Mouse (Mus musculus) midbrain, embryonic 10.5 days (tissue): ENCODE measurements around the gene Cnih3. TPM values are rescaled to one million over a fixed set of nuclear protein-coding genes. Genes with fewer than 3 reads are reported as not detected.

Experiments used
- DNase-seq: peaks from one replicate; pipeline ENCODE4 v3.0.0-alpha.2; 2017; ENCODE audit warnings: low spot score
- H3K27ac ChIP-seq: fragments of 300-500 bp; sonication (generic); replicated peaks from 2 replicates; pipeline ENCODE4 v1.5.1; 2016; ENCODE audit warnings: mild to moderate bottlenecking
- H3K27me3 ChIP-seq: fragments of 300-500 bp; sonication (generic); 2 replicates; pipeline ENCODE4 v1.6.1; 2016; ENCODE audit warnings: low read depth, mild to moderate bottlenecking; ENCODE audit not compliant: poor library complexity, severe bottlenecking
- H3K36me3 ChIP-seq: fragments of 300-500 bp; sonication (generic); 2 replicates; pipeline ENCODE4 v1.6.1; 2016; ENCODE audit warnings: mild to moderate bottlenecking, moderate library complexity
- H3K4me1 ChIP-seq: fragments of 300-500 bp; sonication (generic); 2 replicates; pipeline ENCODE4 v1.6.1; 2016
- H3K4me3 ChIP-seq: fragments of 300-500 bp; sonication (generic); 2 replicates; pipeline ENCODE4 v1.5.1; 2016; ENCODE audit warnings: mild to moderate bottlenecking, moderate library complexity
- H3K9me3 ChIP-seq: fragments of 300-500 bp; sonication (generic); replicated peaks from 2 replicates; pipeline ENCODE4 v1.6.1; 2016; ENCODE audit warnings: mild to moderate bottlenecking
- WGBS: fragments of 180-500 bp; shearing (Covaris S2); methylation state at CpG from one replicate; pipeline ENCODE4 v1.1.7; 2016; 5-methylcytosine and 5-hydroxymethylcytosine counted together
- polyA plus RNA-seq: library from polyadenylated mRNA; unstranded; fragments of >200 nt; fragmentation: Nextera tagmentation; extraction: Ambion mirVana; gene quantifications from 2 replicates; pipeline ENCODE4 v1.2.1, GENCODE M21; 2016

The Cnih3 gene
- polyA plus RNA-seq, 1 experiment from 2014 or later = 0.60 TPM

- Histone ChIP-seq H3K4me1 (no peaks in the 10 kb centered on the region), H3K27me3 (no peaks in the 10 kb centered on the region), H3K36me3 (no peaks in the 10 kb centered on the region), H3K27ac (no peak overlapping the region), H3K4me3 (no peak overlapping the region), H3K9me3 (no peaks in the 10 kb centered on the region)
- 93% methylated on average over 6 of the region's 6 CpGs for WGBS
- DNase-seq = no peak
These were observed 94.2 kb downstream of the Cnih3 start for GRCm38 (mm10) chr1:181446591-181447114.

GRCm38 (mm10) chr1:181447576-181447975, 95.1 kb downstream of the Cnih3 start:
- Histone ChIP-seq H3K9me3 (no peaks in the 10 kb centered on the region), H3K4me1 (no peaks in the 10 kb centered on the region), H3K27ac (no peak overlapping the region), H3K27me3 (no peaks in the 10 kb centered on the region), H3K4me3 (no peak overlapping the region), H3K36me3 (no peaks in the 10 kb centered on the region)
- DNase-seq = no peak
- WGBS = 83% methylated on average over 4 of the region's 4 CpGs

DNA sequence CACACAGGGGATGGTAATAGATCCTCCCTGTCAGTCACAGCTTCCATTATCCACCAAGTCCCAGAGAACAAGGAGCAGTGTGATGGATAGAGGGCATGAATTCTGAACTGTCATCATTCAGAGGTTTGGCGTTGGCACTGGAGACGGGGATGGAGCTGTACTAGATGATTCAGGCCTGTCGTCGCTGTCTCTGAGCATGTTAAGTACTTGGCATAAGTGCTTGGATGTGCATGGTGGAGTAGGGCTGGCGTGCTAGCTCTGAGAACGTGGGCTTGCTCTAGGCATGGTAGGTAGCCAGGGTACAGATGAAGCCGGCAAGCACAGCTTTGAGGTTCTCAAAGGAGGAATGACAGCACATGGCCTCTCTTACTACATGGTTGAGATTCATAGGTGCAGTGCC, 95.6 kb downstream of the Cnih3 start:
- no peaks in the 10 kb centered on the region for H3K36me3 ChIP-seq
- DNase-seq = no peak
- no peaks in the 10 kb centered on the region for H3K4me1 ChIP-seq
- no peaks in the 10 kb centered on the region for H3K9me3 ChIP-seq
- H3K27me3 ChIP-seq = no peaks in the 10 kb centered on the region
- no peak overlapping the region for H3K4me3 ChIP-seq
- 94% methylated on average over 7 of the region's 7 CpGs for WGBS
- H3K27ac ChIP-seq = no peak overlapping the region

- DNase-seq = no peak
- H3K4me3 ChIP-seq = no peak overlapping the region
- WGBS = 92% methylated on average over 6 of the region's 6 CpGs
- no peaks in the 10 kb centered on the region for H3K27me3 ChIP-seq
- H3K9me3 ChIP-seq = no peaks in the 10 kb centered on the region
- no peak overlapping the region for H3K27ac ChIP-seq
- no peaks in the 10 kb centered on the region for H3K36me3 ChIP-seq
- H3K4me1 ChIP-seq = no peaks in the 10 kb centered on the region
These were observed 100.7 kb downstream of the Cnih3 start for GRCm38 (mm10) chr1:181453106-181453505.

DNA sequence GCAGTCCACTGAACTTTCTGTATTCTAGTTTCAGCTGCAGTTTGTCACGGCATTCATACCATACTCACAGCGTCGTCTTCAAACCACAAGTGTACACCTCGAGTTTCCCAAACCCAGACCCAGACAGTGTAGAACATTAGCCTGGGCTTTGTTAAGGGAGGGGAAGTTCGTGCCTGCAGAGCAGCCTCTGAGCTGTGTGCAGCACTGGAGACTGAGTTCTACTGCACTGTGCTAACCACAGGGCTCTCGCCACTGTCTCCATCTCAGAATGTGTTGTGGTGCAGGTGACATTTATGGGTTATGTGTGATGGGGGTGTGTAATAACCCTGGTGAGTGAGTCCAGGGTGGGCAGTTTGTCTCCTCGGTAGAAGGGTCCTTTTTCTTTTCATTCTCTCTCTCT, 104.5 kb downstream of the Cnih3 start:
- Histone ChIP-seq H3K9me3 (no peaks in the 10 kb centered on the region), H3K27ac (no peak overlapping the region), H3K4me1 (no peaks in the 10 kb centered on the region), H3K36me3 (no peaks in the 10 kb centered on the region), H3K27me3 (no peaks in the 10 kb centered on the region), H3K4me3 (no peak overlapping the region)
- 90% methylated on average over 7 of the region's 7 CpGs for WGBS
- DNase-seq = no peak

- WGBS = 90% methylated on average over 7 of the region's 7 CpGs
These were observed 107.1 kb downstream of the Cnih3 start for GRCm38 (mm10) chr1:181459431-181460105.

DNA sequence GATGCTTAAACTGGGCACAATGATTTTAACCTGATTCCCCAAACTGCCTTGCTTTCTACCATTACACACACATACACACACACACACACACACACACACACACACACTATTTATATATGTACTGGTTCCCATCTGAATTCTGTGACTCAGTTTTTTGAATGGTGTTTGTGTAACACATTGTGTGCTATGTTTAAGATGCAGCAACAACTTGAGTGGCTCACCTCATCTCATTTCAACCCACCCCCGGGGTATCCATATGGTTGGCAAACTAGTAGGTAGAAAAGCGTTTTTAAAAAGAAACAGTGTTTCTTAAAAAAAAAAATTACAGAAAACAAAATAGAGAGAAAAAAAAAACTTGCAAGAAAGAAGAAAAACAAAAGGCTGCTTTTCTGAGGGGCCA, 107.9 kb downstream of the Cnih3 start:
- no peak for DNase-seq
- no peak overlapping the region for H3K27ac ChIP-seq
- H3K36me3 ChIP-seq = no peaks in the 10 kb centered on the region
- no peaks in the 10 kb centered on the region for H3K4me1 ChIP-seq
- H3K9me3 ChIP-seq = no peaks in the 10 kb centered on the region
- 87% methylated on average over 2 of the region's 2 CpGs for WGBS
- H3K4me3 ChIP-seq = no peak overlapping the region
- no peaks in the 10 kb centered on the region for H3K27me3 ChIP-seq

More at GRCm38 (mm10) chr1:181459431-181460105, 107.1 kb downstream of the Cnih3 start:
- Histone ChIP-seq H3K9me3 (no peaks in the 10 kb centered on the region), H3K4me3 (no peak overlapping the region), H3K4me1 (no peaks in the 10 kb centered on the region), H3K27ac (no peak overlapping the region), H3K36me3 (no peaks in the 10 kb centered on the region), H3K27me3 (no peaks in the 10 kb centered on the region)
- no peak for DNase-seq

DNA sequence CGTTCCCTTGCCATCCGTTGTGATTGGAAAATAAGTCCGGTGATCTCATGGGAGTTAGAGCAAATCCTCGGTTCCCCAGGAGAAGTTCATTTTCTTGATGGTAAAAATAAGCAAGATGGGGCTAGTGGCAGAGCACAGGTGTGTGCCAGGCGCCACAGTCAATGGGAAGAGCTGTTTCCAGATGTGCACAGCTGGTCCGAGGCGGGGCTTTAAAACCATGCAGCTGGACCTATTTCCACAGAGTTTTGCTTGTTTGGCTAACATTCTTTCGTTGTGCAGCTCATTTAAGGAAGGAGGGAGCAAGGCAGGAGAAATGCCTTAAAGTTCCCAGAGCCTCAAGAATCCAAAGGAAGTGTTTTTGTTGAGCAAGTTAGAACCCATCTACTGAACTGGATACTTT, 109.1 kb downstream of the Cnih3 start:
- H3K27ac ChIP-seq = no peak overlapping the region

GRCm38 (mm10) chr1:181462051-181462905, 109.8 kb downstream of the Cnih3 start:
- DNase-seq = no peak
- H3K36me3 ChIP-seq = no peaks in the 10 kb centered on the region

More for the DNA sequence above, 109.1 kb downstream of the Cnih3 start:
- no peaks in the 10 kb centered on the region for H3K9me3 ChIP-seq
- 0 out of 2 replicates have a peak, but pooled peaks cover under 1% of the 10 kb centered on the region for H3K4me1 ChIP-seq
- H3K36me3 ChIP-seq = no peaks in the 10 kb centered on the region
- no peak overlapping the region for H3K4me3 ChIP-seq
- DNase-seq = no peak
- 83% methylated on average over 8 of the region's 8 CpGs for WGBS
- no peaks in the 10 kb centered on the region for H3K27me3 ChIP-seq

DNA sequence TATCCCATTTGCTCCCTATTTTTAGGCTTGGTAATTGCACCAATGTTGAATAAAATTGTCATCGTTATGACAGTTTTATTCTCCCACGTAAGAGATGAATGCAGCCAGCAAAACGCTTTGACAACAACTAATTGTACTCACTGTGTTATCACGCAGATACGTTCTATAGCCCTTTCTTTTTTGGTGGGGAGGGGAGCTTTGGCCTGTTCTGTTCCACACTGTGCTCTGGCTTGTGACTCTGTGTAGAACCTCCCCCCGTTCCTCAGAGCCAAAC, 110.4 kb downstream of the Cnih3 start:
- no peaks in the 10 kb centered on the region for H3K9me3 ChIP-seq
- H3K27me3 ChIP-seq = no peaks in the 10 kb centered on the region
- 89% methylated on average over 6 of the region's 6 CpGs for WGBS
- no peak for DNase-seq
- no peaks in the 10 kb centered on the region for H3K36me3 ChIP-seq
- H3K27ac ChIP-seq = no peak overlapping the region
- H3K4me3 ChIP-seq = no peak overlapping the region
- 0 out of 2 replicates have a peak, but pooled peaks cover 6% of the 10 kb centered on the region for H3K4me1 ChIP-seq

More at GRCm38 (mm10) chr1:181462051-181462905, 109.8 kb downstream of the Cnih3 start:
- WGBS = 62% methylated on average over 8 of the region's 8 CpGs
- Histone ChIP-seq H3K4me1 (0 out of 2 replicates have a peak, but pooled peaks cover 6% of the 10 kb centered on the region), H3K9me3 (no peaks in the 10 kb centered on the region), H3K4me3 (no peak overlapping the region), H3K27me3 (no peaks in the 10 kb centered on the region), H3K27ac (no peak overlapping the region)

- DNase-seq = peak; percentile 19
- WGBS = 54% methylated on average over 5 of the region's 5 CpGs
- H3K36me3 ChIP-seq = no peaks in the 10 kb centered on the region
These were observed 112.6 kb downstream of the Cnih3 start for GRCm38 (mm10) chr1:181465027-181465426.

GRCm38 (mm10) chr1:181466040-181466439, 113.6 kb downstream of the Cnih3 start:
- peaks cover 7% of the 10 kb centered on the region; the same call in 1 of the 2 replicates for H3K9me3 ChIP-seq
- no peaks in the 10 kb centered on the region for H3K36me3 ChIP-seq
- 92% methylated on average over 6 of the region's 6 CpGs for WGBS
- no peaks in the 10 kb centered on the region for H3K27me3 ChIP-seq
- H3K4me1 ChIP-seq = 0 out of 2 replicates have a peak, but pooled peaks cover 6% of the 10 kb centered on the region
- H3K27ac ChIP-seq = 0 out of 2 replicates have a peak overlapping the region, but pooled peaks have one; percentile 33
- no peak overlapping the region for H3K4me3 ChIP-seq
- no peak for DNase-seq

More at GRCm38 (mm10) chr1:181465027-181465426, 112.6 kb downstream of the Cnih3 start:
- no peak overlapping the region for H3K4me3 ChIP-seq
- H3K9me3 ChIP-seq = no peaks in the 10 kb centered on the region
- H3K27ac ChIP-seq = no peak overlapping the region
- H3K27me3 ChIP-seq = no peaks in the 10 kb centered on the region
- H3K4me1 ChIP-seq = 0 out of 2 replicates have a peak, but pooled peaks cover 6% of the 10 kb centered on the region
